Mouse (Mus musculus) cerebellum, adult 9-11 months (tissue): ENCODE data around the gene Tmco4.
A peak's percentile ranks its signal among the peaks of the same experiment; 100 is the strongest.
"Not testable (repeated sequence)": the region's sequence is repeated elsewhere in the genome, so short reads cannot be mapped to it uniquely, and the experiment has no call there.

Source experiments
- DNase-seq: peaks from one replicate; pipeline ENCODE4 v3.0.0; 2022

Gene Tmco4

GRCm38 (mm10) chr4:138974540-138974939 is 1.9 kb downstream of the Tmco4 start:
- not testable (repeated sequence) for DNase-seq

GRCm38 (mm10) chr4:138975194-138975593 is 2.5 kb downstream of the Tmco4 start:
- no peak for DNase-seq

GRCm38 (mm10) chr4:138976046-138976445 is 3.4 kb downstream of the Tmco4 start:
- DNase-seq = no peak

- no peak for DNase-seq
Observed at GRCm38 (mm10) chr4:138980021-138980420, 7.3 kb downstream of the Tmco4 start.

- no peak for DNase-seq
Observed at GRCm38 (mm10) chr4:138980771-138981420, 8.2 kb downstream of the Tmco4 start.

GRCm38 (mm10) chr4:138983422-138983821 is 10.7 kb downstream of the Tmco4 start:
- no peak for DNase-seq

GRCm38 (mm10) chr4:138984744-138985143 is 12.1 kb downstream of the Tmco4 start:
- no peak for DNase-seq

- DNase-seq = no peak
Observed at GRCm38 (mm10) chr4:138986280-138986679, 13.6 kb downstream of the Tmco4 start.

- DNase-seq = no peak
Observed at GRCm38 (mm10) chr4:138994389-138994788, 21.7 kb downstream of the Tmco4 start.

- DNase-seq = no peak
Observed at GRCm38 (mm10) chr4:138996410-138996809, 23.7 kb downstream of the Tmco4 start.

GRCm38 (mm10) chr4:138997121-138997520 is 24.4 kb downstream of the Tmco4 start:
- DNase-seq = no peak

- DNase-seq = no peak
Observed at GRCm38 (mm10) chr4:138998611-138999010, 25.9 kb downstream of the Tmco4 start.

- no peak for DNase-seq
Observed at GRCm38 (mm10) chr4:139001026-139001425, 28.3 kb downstream of the Tmco4 start.

GRCm38 (mm10) chr4:139001433-139001832 is 28.7 kb downstream of the Tmco4 start:
- peak; percentile 14 for DNase-seq

- no peak for DNase-seq
Observed at GRCm38 (mm10) chr4:139004067-139004466, 31.4 kb downstream of the Tmco4 start.

- DNase-seq = no peak
Observed at GRCm38 (mm10) chr4:139005214-139005613, 32.5 kb downstream of the Tmco4 start.

- no peak for DNase-seq
Observed at GRCm38 (mm10) chr4:139007353-139007752, 34.7 kb downstream of the Tmco4 start.

- DNase-seq = no peak
Observed at GRCm38 (mm10) chr4:139007981-139008536, 35.4 kb downstream of the Tmco4 start.

- no peak for DNase-seq
Observed at GRCm38 (mm10) chr4:139011201-139011702, 38.6 kb downstream of the Tmco4 start.

GRCm38 (mm10) chr4:139013281-139013680 is 40.6 kb downstream of the Tmco4 start:
- DNase-seq = no peak

GRCm38 (mm10) chr4:139014793-139015192 is 42.1 kb downstream of the Tmco4 start:
- no peak for DNase-seq

- DNase-seq = no peak
Observed at GRCm38 (mm10) chr4:139018388-139018787, 45.7 kb downstream of the Tmco4 start.

GRCm38 (mm10) chr4:139018976-139019375 is 46.3 kb downstream of the Tmco4 start:
- DNase-seq = no peak

- DNase-seq = no peak
Observed at GRCm38 (mm10) chr4:139019413-139019812, 46.7 kb downstream of the Tmco4 start.

- DNase-seq = no peak
Observed at GRCm38 (mm10) chr4:139020385-139020784, 47.7 kb downstream of the Tmco4 start.
